Mouse (Mus musculus): ENCODE results near the gene Socs2.

The Socs2 gene

DNA sequence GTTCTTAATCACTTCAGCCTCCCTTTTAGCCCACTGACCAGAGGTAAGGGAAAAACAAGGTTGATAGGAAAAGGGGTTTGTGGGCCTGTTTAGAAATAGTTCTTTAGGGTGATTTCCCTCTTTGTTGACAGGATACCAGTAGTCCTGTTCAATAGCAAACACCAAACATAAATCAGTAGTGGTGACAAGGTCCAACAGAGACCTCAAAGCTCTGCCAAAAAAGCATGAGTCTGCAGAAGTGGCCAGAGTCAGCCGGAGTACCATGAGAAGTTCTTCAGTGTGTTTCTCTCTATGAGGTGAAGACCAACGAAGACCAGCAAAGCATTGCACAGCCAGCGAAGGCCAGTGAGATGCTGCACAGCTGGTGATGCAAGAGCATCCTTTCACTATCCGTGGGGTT, 76.3 kb downstream of the Socs2 start:
- no peak for DNase-seq

- no peak for DNase-seq
These were observed 79.4 kb downstream of the Socs2 start for GRCm38 (mm10) chr10:95337589-95337988.

GRCm38 (mm10) chr10:95336781-95337544, 80.0 kb downstream of the Socs2 start:
- DNase-seq = no peak
